Mouse (Mus musculus) CH12.LX (cell line): ENCODE results near the gene BC017158. TPM values are rescaled to one million over a fixed set of nuclear protein-coding genes. Genes with fewer than 3 reads are reported as not detected.
"Not testable (repeated sequence)": the region's sequence is repeated elsewhere in the genome, so short reads cannot be mapped to it uniquely, and the experiment has no call there.

Experiments used
- DNase-seq: peaks from one replicate; pipeline ENCODE4 v3.0.0-alpha.2; 2013; ENCODE audit errors: extremely low read depth
- H3K27ac ChIP-seq: 2 replicates; pipeline ENCODE4 v1.5.1; 2012; ENCODE audit warnings: low read depth, mild to moderate bottlenecking, control low read depth, moderate library complexity; ENCODE audit not compliant: insufficient read depth
- H3K27me3 ChIP-seq: replicated peaks from 2 replicates; pipeline ENCODE3; 2012; ENCODE audit warnings: inconsistent platforms
- H3K36me3 ChIP-seq, 2 experiments: replicated peaks in 1 of 2; 2 replicates each; pipeline versions ENCODE3 to v1.6.1; 2012; ENCODE audit warnings: inconsistent platforms in 1 of 2, low read length in 1 of 2, mild to moderate bottlenecking in 1 of 2, mixed read lengths in 1 of 2, moderate library complexity in 1 of 2; ENCODE audit not compliant: control insufficient read depth in 1 of 2, insufficient read depth in 1 of 2
- H3K4me1 ChIP-seq, 2 experiments: 2 replicates each; pipeline ENCODE4 v1.6.1; 2012; ENCODE audit warnings: inconsistent platforms in 1 of 2, moderate library complexity in 1 of 2; ENCODE audit not compliant: insufficient read depth in 2 of 2, control insufficient read depth in 1 of 2
- H3K4me2 ChIP-seq: 2 replicates; pipeline ENCODE4 v1.6.1; 2012; ENCODE audit warnings: low read depth, mild to moderate bottlenecking, control low read depth; ENCODE audit not compliant: poor library complexity, insufficient read depth, severe bottlenecking
- H3K4me3 ChIP-seq, 3 experiments: fragments of 150-350 bp in 1 of 3; sonication (generic) in 1 of 3; replicated peaks in 1 of 3; 2 replicates each; pipeline versions ENCODE3 to v1.5.1; 2011 to 2012; ENCODE audit warnings: low read depth in 2 of 3, low read length in 2 of 3, mild to moderate bottlenecking in 2 of 3, moderate library complexity in 2 of 3, control low read depth in 1 of 3, improper control_type of control experiment in 1 of 3, inconsistent platforms in 1 of 3, mixed read lengths in 1 of 3; ENCODE audit not compliant: poor library complexity in 1 of 3
- H3K79me2 ChIP-seq: replicated peaks from 2 replicates; pipeline ENCODE4 v1.6.1; 2012; ENCODE audit warnings: mild to moderate bottlenecking, moderate library complexity; ENCODE audit not compliant: control insufficient read depth, poor library complexity, insufficient read depth, severe bottlenecking; ENCODE audit errors: extremely low read depth
- H3K9ac ChIP-seq: 2 replicates; pipeline ENCODE4 v1.6.1; 2012; ENCODE audit warnings: low read depth, mild to moderate bottlenecking, control low read depth, moderate library complexity; ENCODE audit not compliant: insufficient read depth
- H3K9me3 ChIP-seq: replicated peaks from 2 replicates; pipeline ENCODE3; 2012; ENCODE audit warnings: low read length, inconsistent platforms, mixed read lengths
- BHLHE40 ChIP-seq: IDR thresholded peaks from 2 replicates; pipeline ENCODE4 v1.6.1; 2011; ENCODE audit warnings: mild to moderate bottlenecking, low read depth, low read length, improper control_type of control experiment
- CHD1 ChIP-seq: IDR thresholded peaks from 2 replicates; pipeline ENCODE4 v1.6.1; 2012; ENCODE audit warnings: low read depth, low read length, improper control_type of control experiment, inconsistent platforms
- CTCF ChIP-seq, 2 experiments: IDR thresholded peaks in 1 of 2; conservative IDR thresholded peaks in 1 of 2; 2 replicates each; pipeline ENCODE4 v1.5.1; 2011 to 2012; ENCODE audit warnings: low read depth in 2 of 2, low read length in 2 of 2, improper control_type of control experiment in 1 of 2, inconsistent platforms in 1 of 2, mild to moderate bottlenecking in 1 of 2, moderate library complexity in 1 of 2
- ELF1 ChIP-seq: IDR thresholded peaks from 2 replicates; pipeline ENCODE4 v1.6.1; 2014; ENCODE audit warnings: low read depth, mild to moderate bottlenecking, inconsistent platforms, low read length, improper control_type of control experiment
- GABPA ChIP-seq: IDR thresholded peaks from 2 replicates; pipeline ENCODE4 v1.6.1; 2012; ENCODE audit warnings: low read depth, low read length, improper control_type of control experiment, inconsistent platforms; ENCODE audit not compliant: insufficient replicate concordance
- HCFC1 ChIP-seq: IDR thresholded peaks from 2 replicates; pipeline ENCODE4 v1.6.1; 2012; ENCODE audit warnings: low read depth, mild to moderate bottlenecking, inconsistent platforms, low read length, improper control_type of control experiment
- IRF4 ChIP-seq: IDR thresholded peaks from 2 replicates; pipeline ENCODE4 v1.6.1; 2014; ENCODE audit warnings: low read depth, mild to moderate bottlenecking, inconsistent platforms, low read length, improper control_type of control experiment
- MEF2A ChIP-seq: IDR thresholded peaks from 2 replicates; pipeline ENCODE4 v1.6.1; 2014; ENCODE audit warnings: low read depth, mild to moderate bottlenecking, inconsistent platforms, low read length, improper control_type of control experiment, borderline replicate concordance
- NELFE ChIP-seq: IDR thresholded peaks from 2 replicates; pipeline ENCODE4 v1.6.1; 2011; ENCODE audit warnings: low read depth, low read length, improper control_type of control experiment
- PAX5 ChIP-seq: IDR thresholded peaks from 2 replicates; pipeline ENCODE4 v1.6.1; 2012; ENCODE audit warnings: low read length, inconsistent platforms, mixed read lengths
- POLR2A ChIP-seq: IDR thresholded peaks from 2 replicates; pipeline ENCODE4 v1.6.1; 2011; ENCODE audit warnings: low read depth, mild to moderate bottlenecking, improper control_type of control experiment, low read length
- RAD21 ChIP-seq: IDR thresholded peaks from 2 replicates; pipeline ENCODE4 v1.6.1; 2011; ENCODE audit warnings: low read depth, mild to moderate bottlenecking, low read length, improper control_type of control experiment, moderate library complexity
- SIN3A ChIP-seq: IDR thresholded peaks from 2 replicates; pipeline ENCODE4 v1.6.1; 2012; ENCODE audit warnings: low read length, improper control_type of control experiment, inconsistent platforms
- SMC3 ChIP-seq: IDR thresholded peaks from 2 replicates; pipeline ENCODE4 v1.6.1; 2011; ENCODE audit warnings: low read depth, low read length, improper control_type of control experiment
- USF1 ChIP-seq: IDR thresholded peaks from 2 replicates; pipeline ENCODE4 v1.6.1; 2014; ENCODE audit warnings: low read depth, mild to moderate bottlenecking, inconsistent platforms, low read length, improper control_type of control experiment
- USF2 ChIP-seq: conservative IDR thresholded peaks from 2 replicates; pipeline ENCODE4 v1.6.1; 2011; ENCODE audit warnings: low read depth, low read length, improper control_type of control experiment
- ZC3H11A ChIP-seq: IDR thresholded peaks from 2 replicates; pipeline ENCODE4 v1.6.1; 2012; ENCODE audit warnings: low read depth, mild to moderate bottlenecking, inconsistent platforms, low read length, improper control_type of control experiment
- dilution Hi-C: fragments of 300-500 bp; cut with MboI; formaldehyde crosslinking; loops from 2 replicates; pipeline ENCODE4 v1.14.3; 2020; ENCODE audit warnings: low sequenced_read_pairs; ENCODE audit not compliant: extremely low pct_unique_long_range_greater_than_20kb, extremely low pct_ligation_motif_present
- in situ Hi-C: fragments of 300-500 bp; cut with MboI; formaldehyde crosslinking; loops from 3 replicates; pipeline ENCODE4 v1.14.3; 2019; ENCODE audit warnings: low sequenced_read_pairs, low pct_ligation_motif_present, low pct_unique_long_range_greater_than_20kb, mixed read lengths
- polyA plus RNA-seq: library from polyadenylated mRNA; unstranded; fragments of >175 nt; gene quantifications from 2 replicates; pipeline ENCODE4 v1.2.1, GENCODE M21; 2012; ENCODE audit warnings: low read depth; ENCODE audit not compliant: insufficient read length
- total RNA-seq, 2 experiments: library from RNA; depleted of rRNA; stranded (reverse); fragments of 300-350 nt in 1 of 2; fragments of >200 nt in 1 of 2; gene quantifications; 2 replicates each; pipeline ENCODE4 v1.2.3; 2012 to 2014

The BC017158 gene
- total and polyA plus RNA-seq, 3 experiments = 4.9 to 14.5 (median 8.1) TPM

DNA sequence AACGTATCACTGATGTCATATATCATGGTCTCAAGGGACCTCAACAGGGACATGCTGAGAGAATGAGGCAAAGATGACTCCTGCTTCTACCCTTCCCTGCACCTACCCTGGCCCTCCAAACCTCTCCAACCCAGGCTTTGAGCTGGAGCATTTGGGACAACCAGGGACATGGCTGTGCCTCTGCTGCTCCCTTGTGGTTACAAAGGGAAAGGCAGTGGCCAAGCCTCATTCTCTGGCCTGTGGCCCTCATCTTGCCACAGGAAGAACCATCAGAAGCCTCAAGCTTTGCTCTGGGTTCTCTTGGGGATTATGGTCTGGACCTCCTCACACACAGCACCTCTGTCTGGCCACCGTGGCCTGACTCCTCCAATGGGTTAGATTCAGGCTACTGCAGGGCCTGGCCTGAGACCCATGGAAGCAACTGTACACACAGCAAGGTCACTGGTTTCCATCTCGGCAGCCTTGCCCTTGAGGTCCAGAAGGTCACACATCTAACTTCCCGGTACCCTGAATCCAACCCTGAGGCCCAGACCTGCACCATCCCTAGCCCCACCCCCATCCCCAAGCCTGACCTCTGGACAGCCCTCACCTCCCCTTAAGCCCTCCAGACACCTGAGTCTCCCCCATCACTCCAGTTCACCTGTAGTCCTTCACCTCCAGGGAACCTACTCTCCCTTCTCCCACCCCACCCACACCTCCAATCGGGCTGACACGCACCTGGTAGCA is 47.1 kb upstream of the BC017158 start:
- H3K4me2 ChIP-seq = no peak overlapping the region
- dilution Hi-C loops = no loop called here
- H3K27me3 ChIP-seq = peaks cover 22% of the 10 kb centered on the region
- peaks cover 0 to 3% of the 10 kb centered on the region in 2 experiments; a peak in 1 of 4 replicates for H3K4me1 ChIP-seq
- H3K36me3 ChIP-seq = no peaks in the 10 kb centered on the region
- H3K27ac ChIP-seq = no peak overlapping the region
- H3K4me3 ChIP-seq = no peak overlapping the region
- peaks cover 9% of the 10 kb centered on the region for H3K9me3 ChIP-seq
- no peak for TF ChIP-seq USF2
- 0 out of 2 replicates have a peak, but pooled peaks have one; percentile 31 for TF ChIP-seq MEF2A
- TF ChIP-seq PAX5 = no peak
- TF ChIP-seq IRF4 = 0 out of 2 replicates have a peak, but pooled peaks have one; percentile 15
- no peak for TF ChIP-seq SIN3A
- peak; percentile 93 for TF ChIP-seq SMC3
- peak; percentile 31 for TF ChIP-seq ZC3H11A
- no peak for TF ChIP-seq BHLHE40
- TF ChIP-seq RAD21 = peak; percentile 92
- peak; percentile 87 to 96 for TF ChIP-seq CTCF (conservative IDR thresholded peaks at IDR 0.05 in 1 of 2, IDR thresholded peaks at IDR 0.05 in 1 of 2; ENCODE audit: low read depth in 2 of 2, low read length in 2 of 2)
- TF ChIP-seq NELFE = peak; percentile 18; the same call in 1 of the 2 replicates
- no peak for TF ChIP-seq USF1
- TF ChIP-seq ELF1 = no peak
- TF ChIP-seq, all 38 proteins: peak for 7
- no peak overlapping the region for H3K9ac ChIP-seq
- peak; percentile 58 for DNase-seq
- no peaks in the 10 kb centered on the region for H3K79me2 ChIP-seq
- in situ Hi-C loops = no loop called here

DNA sequence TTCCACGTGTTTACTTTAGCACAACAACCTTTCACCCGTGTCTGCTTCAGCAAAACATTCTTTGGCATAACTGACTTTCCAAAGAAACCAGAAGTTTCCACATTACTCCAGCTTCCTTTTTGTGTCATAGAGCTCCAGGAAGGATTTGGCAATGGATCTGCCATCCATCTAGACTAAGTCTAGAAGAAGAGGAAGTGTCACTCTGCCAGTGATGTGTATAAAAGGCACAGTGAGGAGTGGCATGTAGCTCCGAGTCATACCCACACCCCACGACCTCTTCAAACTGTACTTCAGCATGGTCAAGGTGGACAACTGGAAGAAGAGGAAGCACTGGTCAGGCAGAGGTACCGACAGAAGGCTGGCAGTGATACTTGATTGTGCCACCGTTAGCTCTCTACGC is 46.5 kb upstream of the BC017158 start:
- TF ChIP-seq GABPA (no peak), HCFC1 (no peak), CTCF (conservative IDR thresholded peaks at IDR 0.05 in 1 of 2, IDR thresholded peaks at IDR 0.05 in 1 of 2; ENCODE audit: low read depth in 2 of 2, low read length in 2 of 2) (no peak), POLR2A (no peak), MEF2A (no peak), CHD1 (no peak), PAX5 (no peak)
- TF ChIP-seq, all 38 proteins: peak for 0
- no peak overlapping the region for H3K27ac ChIP-seq
- H3K27me3 ChIP-seq = peaks cover 22% of the 10 kb centered on the region
- peaks cover 0 to 3% of the 10 kb centered on the region in 2 experiments; a peak in 1 of 4 replicates for H3K4me1 ChIP-seq
- no peak overlapping the region for H3K9ac ChIP-seq
- no peaks in the 10 kb centered on the region for H3K79me2 ChIP-seq
- peaks cover 9% of the 10 kb centered on the region for H3K9me3 ChIP-seq
- in situ Hi-C loops = no loop called here
- DNase-seq = no peak
- H3K4me3 ChIP-seq = no peak overlapping the region
- H3K4me2 ChIP-seq = no peak overlapping the region
- H3K36me3 ChIP-seq = no peaks in the 10 kb centered on the region
- dilution Hi-C loops = no loop called here

DNA sequence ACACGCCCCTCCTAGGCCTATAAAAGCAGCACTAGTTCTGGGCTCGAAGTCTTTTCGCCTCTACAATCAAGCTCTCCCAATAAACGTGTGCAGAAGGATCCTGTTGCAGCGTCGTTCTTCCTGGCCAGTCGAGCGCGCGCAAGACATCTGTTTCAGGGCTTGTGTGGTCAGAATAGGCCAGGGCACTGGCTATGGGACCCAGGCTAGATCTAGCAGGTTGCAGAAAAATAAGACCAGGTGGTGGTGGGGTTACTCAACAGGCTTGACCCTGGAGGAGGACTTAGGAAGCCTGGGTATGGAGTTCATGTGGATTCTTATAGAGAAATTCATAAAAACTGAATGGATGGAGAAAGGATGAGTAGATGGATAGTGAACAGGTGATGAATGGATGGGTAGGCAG is 44.7 kb upstream of the BC017158 start:
- H3K4me2 ChIP-seq, H3K79me2 ChIP-seq, H3K4me1 ChIP-seq, in situ Hi-C loops, H3K27ac ChIP-seq, H3K9me3 ChIP-seq, dilution Hi-C loops, H3K9ac ChIP-seq, DNase-seq, H3K4me3 ChIP-seq, H3K36me3 ChIP-seq: not testable (repeated sequence)
- peaks cover 16% of the 10 kb centered on the region for H3K27me3 ChIP-seq

GRCm38 (mm10) chr7:128340321-128340720 is 42.4 kb upstream of the BC017158 start:
- DNase-seq, dilution Hi-C loops, H3K27ac ChIP-seq, H3K27me3 ChIP-seq, in situ Hi-C loops, H3K9ac ChIP-seq, H3K4me3 ChIP-seq, H3K79me2 ChIP-seq, H3K4me2 ChIP-seq, H3K36me3 ChIP-seq, H3K4me1 ChIP-seq: not testable (repeated sequence)
- peaks cover 11% of the 10 kb centered on the region for H3K9me3 ChIP-seq
